Mouse (Mus musculus): Measurements from ENCODE around the gene Gm20721.
"Not testable (repeated sequence)": the region's sequence is repeated elsewhere in the genome, so short reads cannot be mapped to it uniquely, and the experiment has no call there.

The Gm20721 gene

DNA sequence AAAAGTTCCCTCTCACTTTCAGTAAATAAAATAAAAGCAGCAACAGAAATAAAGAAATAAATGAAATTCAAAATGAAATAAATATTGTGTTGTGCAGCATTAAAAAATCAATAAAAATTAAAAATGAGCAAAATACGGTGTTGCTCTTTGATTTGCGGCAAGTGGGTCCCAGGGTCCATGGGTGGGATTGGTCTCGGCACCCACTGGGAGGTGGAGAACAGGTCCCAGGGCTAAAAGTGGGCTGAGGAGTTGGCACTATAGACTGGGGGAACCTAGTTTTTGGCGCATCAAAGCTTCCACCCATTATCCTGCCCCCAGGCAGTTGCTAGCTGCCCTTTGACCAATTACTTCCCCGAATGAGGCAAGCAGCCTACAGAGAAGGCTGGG lies at the start of gene Gm20721:
TSS of gene Gm20721 (minus strand) at position 101 of the 387 bp plus-strand sequence.
- Histone ChIP-seq H3K4me3 (replicated peaks; ENCODE audit: low read length) (no peak within 1 kb of the TSS; the same call in 1 of the 2 replicates), H3K4me1 (replicated peaks; ENCODE audit: low read depth, low read length) (peaks cover 20% of the 10 kb centered on the region), H3K36me3 (ENCODE audit: insufficient read depth, low read length) (peaks cover 47% of the 10 kb centered on the region), H3K9me3 (ENCODE audit: low read length) (no peaks in the 10 kb centered on the region), H3K27me3 (ENCODE audit: insufficient read depth, low read length) (no peaks in the 10 kb centered on the region)
- TF ChIP-seq CTCF (conservative IDR thresholded peaks at IDR 0.05; ENCODE audit: low read length) (no peak), POU5F1 (IDR thresholded peaks at IDR 0.05; ENCODE audit: borderline replicate concordance, low read length) (no peak), NANOG (IDR thresholded peaks at IDR 0.05; ENCODE audit: borderline replicate concordance, low read length) (no peak)

DNA sequence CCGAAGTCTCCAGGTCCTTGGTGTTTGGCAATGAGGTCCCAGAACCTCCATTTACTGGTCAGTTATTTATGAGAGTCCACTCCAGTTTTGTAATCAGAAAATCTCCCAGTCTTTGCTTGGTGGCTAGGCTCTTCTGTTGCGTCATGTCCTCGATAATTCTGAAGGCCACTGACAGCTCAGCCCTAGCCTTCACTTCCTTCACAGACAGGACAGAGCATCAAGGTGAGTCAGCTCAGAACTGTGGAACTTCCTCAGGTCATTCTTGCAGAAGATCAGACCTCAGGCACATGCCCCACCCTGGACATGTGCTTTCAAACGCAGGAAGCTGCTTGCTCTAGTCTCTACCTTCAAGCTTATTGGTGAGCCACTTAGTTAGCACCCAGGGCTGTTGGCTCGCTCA lies 46.9 kb upstream of the Gm20721 start:
- no peaks in the 10 kb centered on the region for H3K36me3 ChIP-seq (ENCODE audit: insufficient read depth, low read length)
- H3K27me3 ChIP-seq (ENCODE audit: insufficient read depth, low read length): 0 out of 2 replicates have a peak, but pooled peaks cover 6% of the 10 kb centered on the region
- peaks cover 5% of the 10 kb centered on the region for H3K9me3 ChIP-seq (ENCODE audit: low read length)
- H3K4me1 ChIP-seq (replicated peaks; ENCODE audit: low read depth, low read length): no peaks in the 10 kb centered on the region
- H3K4me3 ChIP-seq (replicated peaks; ENCODE audit: low read length): no peak overlapping the region
- no peak for TF ChIP-seq POU5F1 (IDR thresholded peaks at IDR 0.05; ENCODE audit: borderline replicate concordance, low read length)
- TF ChIP-seq NANOG (IDR thresholded peaks at IDR 0.05; ENCODE audit: borderline replicate concordance, low read length): no peak
- TF ChIP-seq CTCF (conservative IDR thresholded peaks at IDR 0.05; ENCODE audit: low read length): no peak

DNA sequence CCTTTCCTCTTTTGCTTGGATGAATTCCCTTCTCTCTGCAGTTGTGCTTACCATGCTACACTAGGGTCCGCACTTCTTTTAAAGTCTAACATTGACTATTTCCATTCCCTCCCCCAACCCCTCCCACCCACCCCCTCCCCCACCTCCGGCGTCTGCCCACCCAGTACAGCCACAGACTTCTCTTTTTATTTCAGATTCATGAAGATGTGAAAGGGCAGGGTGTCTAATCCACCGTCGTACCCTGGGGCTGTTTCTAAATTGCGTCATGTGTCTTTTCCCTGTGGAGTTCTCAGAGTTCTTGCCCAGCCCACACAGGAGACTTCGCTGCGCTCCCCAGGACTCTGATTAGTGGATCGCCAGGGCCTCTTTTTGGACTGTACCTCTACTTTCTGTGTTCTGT lies 46.0 kb upstream of the Gm20721 start:
- TF ChIP-seq POU5F1 (IDR thresholded peaks at IDR 0.05; ENCODE audit: borderline replicate concordance, low read length) (no peak), NANOG (IDR thresholded peaks at IDR 0.05; ENCODE audit: borderline replicate concordance, low read length) (no peak), CTCF (conservative IDR thresholded peaks at IDR 0.05; ENCODE audit: low read length) (no peak)
- Histone ChIP-seq H3K27me3 (ENCODE audit: insufficient read depth, low read length) (0 out of 2 replicates have a peak, but pooled peaks cover 6% of the 10 kb centered on the region), H3K9me3 (ENCODE audit: low read length) (peaks cover 5% of the 10 kb centered on the region), H3K4me3 (replicated peaks; ENCODE audit: low read length) (no peak overlapping the region), H3K4me1 (replicated peaks; ENCODE audit: low read depth, low read length) (no peaks in the 10 kb centered on the region), H3K36me3 (ENCODE audit: insufficient read depth, low read length) (no peaks in the 10 kb centered on the region)

DNA sequence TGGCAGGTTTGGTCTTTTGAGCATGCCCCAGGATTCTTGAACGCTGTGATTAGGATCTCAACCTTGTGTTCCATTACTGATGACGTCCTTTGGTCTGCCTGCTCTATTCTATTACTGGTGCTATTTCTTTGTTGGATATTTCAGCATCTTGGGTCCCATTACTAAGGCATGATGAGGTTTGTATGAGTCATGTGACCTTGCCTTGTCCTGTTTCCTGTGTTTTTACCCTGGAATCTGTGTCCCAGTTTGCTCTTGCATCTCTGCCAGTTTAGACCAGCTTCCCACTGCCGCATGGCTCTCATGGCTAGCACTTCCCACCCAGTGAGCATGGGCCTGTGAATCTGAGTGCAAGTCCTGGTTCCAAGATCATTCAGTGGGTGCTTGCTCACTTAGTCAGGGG lies 45.4 kb upstream of the Gm20721 start:
- Histone ChIP-seq H3K9me3 (ENCODE audit: low read length) (peaks cover 5% of the 10 kb centered on the region), H3K4me3 (replicated peaks; ENCODE audit: low read length) (no peak overlapping the region), H3K4me1 (replicated peaks; ENCODE audit: low read depth, low read length) (no peaks in the 10 kb centered on the region), H3K27me3 (ENCODE audit: insufficient read depth, low read length) (0 out of 2 replicates have a peak, but pooled peaks cover 6% of the 10 kb centered on the region), H3K36me3 (ENCODE audit: insufficient read depth, low read length) (no peaks in the 10 kb centered on the region)
- TF ChIP-seq CTCF (conservative IDR thresholded peaks at IDR 0.05; ENCODE audit: low read length) (no peak), POU5F1 (IDR thresholded peaks at IDR 0.05; ENCODE audit: borderline replicate concordance, low read length) (no peak), NANOG (IDR thresholded peaks at IDR 0.05; ENCODE audit: borderline replicate concordance, low read length) (no peak)

DNA sequence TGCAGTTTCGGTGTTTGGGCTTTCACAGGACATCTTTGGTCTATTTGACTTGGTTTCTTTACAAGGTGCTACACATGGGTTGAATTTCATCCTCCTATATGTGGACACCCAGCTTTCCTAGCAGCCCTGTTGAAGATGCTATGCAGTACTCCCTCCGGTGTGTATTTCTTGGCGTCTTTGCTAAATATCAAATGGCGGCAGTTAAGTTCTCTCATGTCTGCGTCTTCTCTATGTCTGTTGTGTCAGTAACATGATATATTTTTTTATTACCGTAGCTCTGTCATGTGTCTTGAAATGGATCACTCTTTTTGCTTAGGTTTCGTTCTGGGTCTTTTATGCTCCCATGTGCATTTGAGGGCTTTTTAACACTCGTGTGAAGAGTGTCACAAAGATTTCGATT lies 34.5 kb upstream of the Gm20721 start:
- Histone ChIP-seq H3K27me3 (ENCODE audit: insufficient read depth, low read length) (no peaks in the 10 kb centered on the region), H3K4me1 (replicated peaks; ENCODE audit: low read depth, low read length) (no peaks in the 10 kb centered on the region), H3K9me3 (ENCODE audit: low read length) (no peaks in the 10 kb centered on the region), H3K4me3 (replicated peaks; ENCODE audit: low read length) (no peak overlapping the region), H3K36me3 (ENCODE audit: insufficient read depth, low read length) (no peaks in the 10 kb centered on the region)
- TF ChIP-seq NANOG (IDR thresholded peaks at IDR 0.05; ENCODE audit: borderline replicate concordance, low read length): no peak
- no peak for TF ChIP-seq CTCF (conservative IDR thresholded peaks at IDR 0.05; ENCODE audit: low read length)
- TF ChIP-seq POU5F1 (IDR thresholded peaks at IDR 0.05; ENCODE audit: borderline replicate concordance, low read length): no peak

DNA sequence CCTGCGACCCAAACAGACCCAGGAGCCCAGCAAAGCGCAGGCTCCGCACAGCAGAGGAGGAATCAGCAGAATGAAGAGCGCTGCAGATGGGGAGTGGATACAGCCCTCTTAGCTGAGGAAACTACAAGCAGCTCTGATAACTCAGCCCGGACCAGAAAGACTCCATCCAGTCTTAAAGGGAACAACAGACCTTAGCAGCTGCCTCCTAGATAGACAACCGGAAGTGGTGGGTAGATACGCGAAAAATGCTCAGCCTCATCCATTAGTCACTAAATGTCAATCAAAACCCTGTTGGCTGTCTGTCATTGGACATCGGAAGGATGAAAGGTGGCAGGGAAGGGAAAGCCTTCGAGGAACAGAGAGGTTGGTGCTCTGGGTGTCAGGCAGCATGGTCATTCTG lies 20.1 kb upstream of the Gm20721 start:
- no peak for TF ChIP-seq POU5F1 (IDR thresholded peaks at IDR 0.05; ENCODE audit: borderline replicate concordance, low read length)
- TF ChIP-seq NANOG (IDR thresholded peaks at IDR 0.05; ENCODE audit: borderline replicate concordance, low read length): no peak
- no peaks in the 10 kb centered on the region for H3K4me1 ChIP-seq (replicated peaks; ENCODE audit: low read depth, low read length)

DNA sequence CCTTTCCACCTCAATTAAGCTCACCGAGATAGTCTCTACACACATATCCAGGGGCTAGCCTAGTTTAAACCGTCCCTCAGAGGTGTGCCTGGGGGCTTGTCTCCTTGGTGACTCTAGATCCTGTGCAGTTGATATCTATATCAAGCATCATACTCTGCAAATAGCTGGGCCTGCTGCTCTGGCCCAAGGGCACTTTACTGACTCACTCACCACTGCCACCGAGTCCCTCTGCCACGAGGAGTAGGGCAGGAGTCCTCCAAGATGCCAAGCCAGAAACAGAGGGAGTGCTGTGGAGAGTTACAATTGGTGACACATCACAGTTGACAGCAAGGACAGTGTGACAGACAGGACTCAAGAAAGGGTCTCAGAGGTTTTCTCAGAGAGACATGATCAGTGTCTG lies 13.1 kb upstream of the Gm20721 start:
- H3K4me3 ChIP-seq (replicated peaks; ENCODE audit: low read length): no peak overlapping the region
- no peak for TF ChIP-seq POU5F1 (IDR thresholded peaks at IDR 0.05; ENCODE audit: borderline replicate concordance, low read length)
- no peak for TF ChIP-seq CTCF (conservative IDR thresholded peaks at IDR 0.05; ENCODE audit: low read length)
- TF ChIP-seq NANOG (IDR thresholded peaks at IDR 0.05; ENCODE audit: borderline replicate concordance, low read length): no peak
- 0 out of 2 replicates have a peak, but pooled peaks cover 4% of the 10 kb centered on the region for H3K9me3 ChIP-seq (ENCODE audit: low read length)
- H3K36me3 ChIP-seq (ENCODE audit: insufficient read depth, low read length): no peaks in the 10 kb centered on the region
- no peaks in the 10 kb centered on the region; the same call in 1 of the 2 replicates for H3K4me1 ChIP-seq (replicated peaks; ENCODE audit: low read depth, low read length)
- peaks cover 11% of the 10 kb centered on the region; the same call in 1 of the 2 replicates for H3K27me3 ChIP-seq (ENCODE audit: insufficient read depth, low read length)

More for the DNA sequence above, 20.1 kb upstream of the Gm20721 start:
- Histone ChIP-seq H3K27me3 (ENCODE audit: insufficient read depth, low read length) (peaks cover 7% of the 10 kb centered on the region; the same call in 1 of the 2 replicates), H3K9me3 (ENCODE audit: low read length) (no peaks in the 10 kb centered on the region), H3K4me3 (replicated peaks; ENCODE audit: low read length) (no peak overlapping the region), H3K36me3 (ENCODE audit: insufficient read depth, low read length) (no peaks in the 10 kb centered on the region)

DNA sequence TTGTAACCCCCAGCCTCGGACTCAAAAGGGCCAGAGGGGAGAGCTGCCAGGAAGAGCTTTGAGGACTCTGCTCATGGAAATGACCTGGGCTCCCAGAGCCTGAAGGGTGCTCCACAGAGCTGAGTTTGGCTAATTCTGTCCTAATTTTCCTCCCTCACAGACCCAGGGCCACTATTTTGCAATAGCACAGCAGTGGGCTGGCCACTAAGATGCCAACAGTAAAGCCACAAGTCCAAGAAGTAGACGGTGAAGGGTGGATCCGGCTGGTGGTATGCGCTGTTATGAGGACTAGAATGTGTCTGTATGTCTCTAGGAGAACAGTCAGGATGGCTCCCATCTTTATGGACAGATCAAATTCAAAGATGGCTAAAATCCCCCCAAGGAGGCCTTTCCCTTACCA lies 12.0 kb upstream of the Gm20721 start:
- Histone ChIP-seq H3K27me3 (ENCODE audit: insufficient read depth, low read length) (peaks cover 11% of the 10 kb centered on the region; the same call in 1 of the 2 replicates), H3K4me1 (replicated peaks; ENCODE audit: low read depth, low read length) (no peaks in the 10 kb centered on the region; the same call in 1 of the 2 replicates), H3K4me3 (replicated peaks; ENCODE audit: low read length) (no peak overlapping the region), H3K9me3 (ENCODE audit: low read length) (0 out of 2 replicates have a peak, but pooled peaks cover 4% of the 10 kb centered on the region), H3K36me3 (ENCODE audit: insufficient read depth, low read length) (no peaks in the 10 kb centered on the region)
- TF ChIP-seq CTCF (conservative IDR thresholded peaks at IDR 0.05; ENCODE audit: low read length) (no peak), POU5F1 (IDR thresholded peaks at IDR 0.05; ENCODE audit: borderline replicate concordance, low read length) (no peak), NANOG (IDR thresholded peaks at IDR 0.05; ENCODE audit: borderline replicate concordance, low read length) (no peak)

DNA sequence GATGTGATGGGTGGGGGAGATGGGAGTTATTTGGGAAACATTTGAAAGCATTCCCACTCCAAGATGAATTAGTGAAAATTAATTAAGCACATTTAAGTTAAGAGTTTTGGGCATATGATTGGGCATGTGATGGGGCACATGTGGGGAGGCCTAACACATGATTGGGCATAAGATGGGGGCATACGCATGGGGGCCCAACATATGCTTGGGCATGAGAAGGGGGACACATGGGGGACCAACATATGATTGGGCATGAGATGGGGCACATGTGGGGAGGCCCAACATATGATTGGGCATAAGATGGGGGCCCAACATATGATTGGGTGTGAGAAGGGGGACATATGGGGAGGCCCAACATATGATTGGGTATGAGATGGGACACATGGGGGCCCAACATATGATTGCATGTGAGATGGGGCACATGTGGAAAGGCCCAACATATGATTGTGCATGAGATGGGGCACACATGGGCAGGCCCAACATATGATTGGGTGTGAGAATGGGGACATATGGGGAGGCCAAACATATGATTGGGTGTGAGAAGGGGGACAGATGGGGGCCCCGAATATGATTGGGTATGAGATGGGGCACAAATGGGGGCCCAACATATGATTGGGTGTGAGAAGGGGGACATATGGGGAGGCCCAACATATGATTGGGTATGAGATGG lies 622 bp upstream of the Gm20721 start:
- not testable (repeated sequence) for H3K4me3 ChIP-seq (replicated peaks; ENCODE audit: low read length); H3K27me3 ChIP-seq (ENCODE audit: insufficient read depth, low read length); H3K9me3 ChIP-seq (ENCODE audit: low read length)
- Histone ChIP-seq H3K36me3 (ENCODE audit: insufficient read depth, low read length) (peaks cover 43% of the 10 kb centered on the region), H3K4me1 (replicated peaks; ENCODE audit: low read depth, low read length) (peaks cover 20% of the 10 kb centered on the region)

Data from E14TG2a.4 (cell line).